Mouse (Mus musculus) kidney, adult 2 months (tissue): ENCODE results near the gene Ppp1r15b.

Source experiments
- CTCF ChIP-seq: fragments of 200-500 bp; conservative IDR thresholded peaks from 2 replicates; pipeline ENCODE4 v1.5.1; 2011; ENCODE audit warnings: low read depth, mild to moderate bottlenecking, control low read depth, low read length, moderate library complexity, mixed read lengths; ENCODE audit not compliant: insufficient read depth, insufficient read length
- POLR2A ChIP-seq: fragments of 200-500 bp; IDR thresholded peaks from one replicate; pipeline ENCODE4 v1.6.1; 2011; ENCODE audit warnings: low read depth, low read length, control low read depth

- TF ChIP-seq POLR2A (no peak), CTCF (no peak)
Observed at GRCm38 (mm10) chr1:133118844-133119243, 12.1 kb upstream of the Ppp1r15b start.
